Mouse (Mus musculus) lung, embryonic 14.5 days (tissue): Measurements from ENCODE around the gene Gm20830. TPM values are rescaled to one million over a fixed set of nuclear protein-coding genes. Genes with fewer than 3 reads are reported as not detected.
"Not testable (repeated sequence)": the region's sequence is repeated elsewhere in the genome, so short reads cannot be mapped to it uniquely, and the experiment has no call there.

Experiments
- ATAC-seq: fragments of 200-750 bp; cut with Nextera tagmentation; 2 replicates; pipeline ENCODE4 v1.8.0; 2017; ENCODE audit warnings: mild to moderate bottlenecking, moderate TSS enrichment, moderate library complexity; ENCODE audit not compliant: insufficient read depth
- DNase-seq: peaks from one replicate; pipeline ENCODE4 v3.0.0-alpha.2; 2015
- H3K27ac ChIP-seq: fragments of 300-500 bp; sonication (generic); 2 replicates; pipeline ENCODE4 v1.5.1; 2014; ENCODE audit warnings: low read depth, mild to moderate bottlenecking, moderate library complexity
- H3K27me3 ChIP-seq: fragments of 300-500 bp; sonication (generic); 2 replicates; pipeline ENCODE4 v1.6.1; 2014; ENCODE audit warnings: low read length, control low read depth; ENCODE audit not compliant: insufficient read depth
- H3K36me3 ChIP-seq: fragments of 300-500 bp; sonication (generic); 2 replicates; pipeline ENCODE4 v1.6.1; 2014; ENCODE audit warnings: control low read depth; ENCODE audit not compliant: insufficient read depth
- H3K4me1 ChIP-seq: fragments of 300-500 bp; sonication (generic); 2 replicates; pipeline ENCODE4 v1.6.1; 2014; ENCODE audit warnings: antibody characterized with exemption, control low read depth; ENCODE audit not compliant: insufficient read depth
- H3K4me2 ChIP-seq: fragments of 300-500 bp; sonication (generic); 2 replicates; pipeline ENCODE4 v1.6.1; 2014; ENCODE audit warnings: mild to moderate bottlenecking
- H3K4me3 ChIP-seq: fragments of 300-500 bp; sonication (generic); 2 replicates; pipeline ENCODE4 v1.5.1; 2014; ENCODE audit warnings: low read depth, low read length
- H3K9ac ChIP-seq: fragments of 300-500 bp; sonication (generic); 2 replicates; pipeline ENCODE4 v1.6.1; 2014
- H3K9me3 ChIP-seq: fragments of 300-500 bp; sonication (generic); 2 replicates; pipeline ENCODE4 v1.6.1; 2016; ENCODE audit warnings: low read depth, low read length, control low read depth
- WGBS: fragments of 180-500 bp; shearing (Covaris S2); extraction: QIAGEN DNeasy Blood & Tissue Kit; methylation state at CpG from one replicate; pipeline ENCODE4 v1.1.7; 2014; 5-methylcytosine and 5-hydroxymethylcytosine counted together
- polyA plus RNA-seq: library from polyadenylated mRNA; unstranded; fragments of >200 nt; fragmentation: Nextera tagmentation; extraction: Ambion mirVana; gene quantifications from 2 replicates; pipeline ENCODE4 v1.2.1, GENCODE M21; 2014

Gm20830 gene
- not detected in 2 replicates for polyA plus RNA-seq

- not testable (repeated sequence) for H3K4me1 ChIP-seq, H3K9me3 ChIP-seq, ATAC-seq, H3K36me3 ChIP-seq, H3K4me3 ChIP-seq, H3K9ac ChIP-seq, H3K27ac ChIP-seq, H3K27me3 ChIP-seq, H3K4me2 ChIP-seq, DNase-seq
- WGBS, result 24% methylated on average over 3 of the region's 3 CpGs
Observed at GRCm38 (mm10) chrY:6918182-6918581, at the start of gene Gm20830. Gene Gm20830 (minus strand): TSS chrY:6918282.

Other genes starting within 250 kb of the Gm20830 start
- not detected in 2 replicates for gene Gm21719, start 235.4 kb downstream of the Gm20830 start, polyA plus RNA-seq